12 mouse cellular contexts compared by ENCODE assay signal in the genomic region with DNA sequence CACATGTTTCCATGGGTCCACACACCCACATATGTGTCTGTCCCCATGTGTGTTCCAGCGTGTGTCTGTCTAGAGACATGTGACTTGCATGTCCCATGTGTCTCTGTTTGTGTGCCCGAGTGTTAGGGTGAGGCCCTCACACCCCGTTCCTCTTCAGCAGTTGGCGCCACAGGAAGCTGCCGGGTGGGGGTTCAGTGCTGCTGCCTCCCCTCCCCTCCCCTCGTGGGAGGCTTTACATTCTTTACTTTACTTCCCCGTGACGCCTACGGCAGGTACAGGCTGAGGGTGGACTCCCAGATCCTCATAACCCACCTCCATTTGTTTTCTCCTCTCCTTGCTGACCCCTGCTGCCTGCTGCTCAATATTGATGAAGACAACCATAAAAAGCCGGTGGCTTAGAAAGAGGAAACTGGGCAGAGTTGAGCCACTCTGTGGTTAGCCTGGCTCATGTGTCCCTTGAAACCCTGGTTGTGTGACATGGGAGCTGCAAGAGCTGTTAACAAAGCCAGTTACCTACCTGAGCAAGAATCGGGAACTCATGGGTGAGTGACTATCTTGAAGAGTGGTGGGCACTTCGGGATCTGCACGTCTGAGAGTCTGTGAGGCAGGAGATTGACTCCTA. TPM values are rescaled to one million over a fixed set of nuclear protein-coding genes. Genes with fewer than 3 reads are reported as not detected.
DNase-seq lines count a peak whose midpoint lies in the region; ATAC-seq and TF ChIP-seq lines count a peak whose summit lies in the region.
"Had no signal": no experiment of that assay in that cellular context is flagged by ENCODE, and none has a peak within 500 bp of the region (broad histone marks: within the 10 kb centered on the region; RNA-seq: fewer than 3 reads in every experiment).

A gene (plus strand): TSS at position 227 of the 622 bp plus-strand sequence.

- H3K4me1 ChIP-seq in lung, embryonic 14.5 days (ENCODE audit: insufficient read depth) = no peaks in the 10 kb centered on the region
- H3K4me1 ChIP-seq in forebrain, postnatal 0 days (ENCODE audit: insufficient read depth) = no peaks in the 10 kb centered on the region
- H3K4me1 ChIP-seq: heart, embryonic 13.5 days had no signal

- H3K9ac ChIP-seq in lung, embryonic 14.5 days = no peak within 1 kb of the TSS
- no peak within 1 kb of the TSS for H3K9ac ChIP-seq in forebrain, postnatal 0 days
- H3K9ac ChIP-seq: heart, embryonic 13.5 days had no signal

- ATAC-seq in activated CD4-positive, CD25-positive, alpha-beta regulatory T cell, adult 4 months = peak; percentile 49
- ATAC-seq in lung, embryonic 14.5 days (ENCODE audit: insufficient read depth) = peak; percentile 33; the same call in 1 of the 2 replicates
- ATAC-seq in forebrain, postnatal 0 days = no peak
- ATAC-seq: Patski had no signal

- H3K27me3 ChIP-seq in lung, embryonic 14.5 days (ENCODE audit: insufficient read depth, low read length) = no peaks in the 10 kb centered on the region
- no peaks in the 10 kb centered on the region for H3K27me3 ChIP-seq in forebrain, postnatal 0 days (ENCODE audit: insufficient read depth, low read length)
- H3K27me3 ChIP-seq: Patski had no signal

- no peak for TF ChIP-seq CTCF in lung, embryonic 14.5 days (IDR thresholded peaks at IDR 0.05; ENCODE audit: low read depth)
- no peak for TF ChIP-seq CTCF in forebrain, postnatal 0 days (IDR thresholded peaks at IDR 0.05; ENCODE audit: low read depth)

- H3K4me2 ChIP-seq in lung, embryonic 14.5 days = peak within 1 kb of the TSS; percentile 23
- no peak within 1 kb of the TSS for H3K4me2 ChIP-seq in forebrain, postnatal 0 days (ENCODE audit: low read depth)
- H3K4me2 ChIP-seq: heart, embryonic 13.5 days had no signal

- H3K36me3 ChIP-seq in lung, embryonic 14.5 days (ENCODE audit: insufficient read depth) = no peaks in the 10 kb centered on the region
- no peaks in the 10 kb centered on the region for H3K36me3 ChIP-seq in forebrain, postnatal 0 days (ENCODE audit: insufficient read depth)
- H3K36me3 ChIP-seq: heart, embryonic 13.5 days had no signal

- peak; percentile 91 for DNase-seq in 416B (ENCODE audit: low read depth)
- DNase-seq in lung, embryonic 14.5 days = no peak
- peak; percentile 49 for DNase-seq in spleen, adult 12 weeks (ENCODE audit: low spot score)
- DNase-seq in cerebellum, adult 18-20 months = no peak
- DNase-seq in forebrain, postnatal 0 days = no peak
- no peak for DNase-seq in urinary bladder, postnatal 10 days (ENCODE audit: low spot score)
- DNase-seq in kidney, postnatal 36 days = no peak
- DNase-seq: cerebellum, postnatal 10 days had no signal

- H3K9me3 ChIP-seq in lung, embryonic 14.5 days (ENCODE audit: low read depth, low read length) = no peaks in the 10 kb centered on the region
- no peaks in the 10 kb centered on the region for H3K9me3 ChIP-seq in forebrain, postnatal 0 days (ENCODE audit: low read length)
- H3K9me3 ChIP-seq: heart, embryonic 13.5 days had no signal

- H3K27ac ChIP-seq in lung, embryonic 14.5 days (ENCODE audit: low read depth) = peak within 1 kb of the TSS; percentile 73
- no peak within 1 kb of the TSS for H3K27ac ChIP-seq in forebrain, postnatal 0 days (ENCODE audit: low read depth, low read length)
- H3K27ac ChIP-seq: heart, embryonic 13.5 days had no signal

- WGBS in lung, embryonic 14.5 days = 37% methylated on average over 13 of the region's 13 CpGs
- WGBS in forebrain, postnatal 0 days = 87% methylated on average over 13 of the region's 13 CpGs

- no peak within 1 kb of the TSS for H3K4me3 ChIP-seq in lung, embryonic 14.5 days (ENCODE audit: low read depth, low read length)
- no peak within 1 kb of the TSS for H3K4me3 ChIP-seq in forebrain, postnatal 0 days (ENCODE audit: low read depth, low read length)
- H3K4me3 ChIP-seq: heart, embryonic 13.5 days had no signal

RNA-seq across cellular contexts. Expression of the gene that starts here (rescaled TPM):
- polyA plus RNA-seq in activated CD4-positive, CD25-positive, alpha-beta regulatory T cell, adult 4 months (2017; shearing (Covaris generic)) = 10 to 100 TPM; 33.8 to 34.2 TPM
- polyA plus RNA-seq in lung, embryonic 14.5 days (2014; fragmentation: Nextera tagmentation; extraction: Ambion mirVana) = 0.27 and 0.43 TPM in 2 replicates
- 0.08 TPM in 1 of 2 replicates, not detected in the other for total RNA-seq in forebrain, postnatal 0 days (2014; rRNA removed)
- polyA plus RNA-seq in forebrain, postnatal 0 days (2015; fragmentation: Nextera tagmentation; extraction: Ambion mirVana) = not detected in 2 replicates
- total RNA-seq: left cerebral cortex, postnatal 14 days had no signal
- polyA plus RNA-seq: heart, embryonic 13.5 days; Patski had no signal

Comparison
In these comparisons a context has a peak if more than half of its experiments do, and no peak if none do; other contexts are left out.
1. RNA of the gene that starts here (polyA plus RNA-seq): 33.8 to 34.2 TPM in activated CD4-positive, CD25-positive, alpha-beta regulatory T cell, adult 4 months; 0.27 to 0.43 TPM in lung, embryonic 14.5 days and not detected in forebrain, postnatal 0 days; every median in the first group is over 10 times any median in the second.
2. Peak in ATAC-seq, H3K27ac ChIP-seq and H3K4me2 ChIP-seq in lung, embryonic 14.5 days; RNA of the gene not detected or under 1 TPM.
3. DNase-seq: peak in 416B (single experiment) and spleen, adult 12 weeks (single experiment); none in lung, embryonic 14.5 days (single experiment), cerebellum, adult 18-20 months (0 of 2), forebrain, postnatal 0 days (single experiment), urinary bladder, postnatal 10 days (single experiment) and kidney, postnatal 36 days (0 of 2).